Mouse (Mus musculus): ENCODE data around the gene Rab11b. TPM values are rescaled to one million over a fixed set of nuclear protein-coding genes. Genes with fewer than 3 reads are reported as not detected.

Rab11b gene
- total and polyA plus RNA-seq, 3 experiments, result 25.8 to 155 (median 71.0) TPM

- TF ChIP-seq POLR2AphosphoS5 (IDR thresholded peaks at IDR 0.05; ENCODE audit: insufficient replicate concordance, low read depth, low read length), result no peak
- no peak for TF ChIP-seq GATA2 (IDR thresholded peaks at IDR 0.05; ENCODE audit: borderline replicate concordance, low read depth, low read length)
- Histone ChIP-seq H3K4me1 (ENCODE audit: insufficient read depth, low read depth, low read length) (peaks cover 2% of the 10 kb centered on the region; the same call in 1 of the 2 replicates), H3K4me3 (ENCODE audit: low read depth, low read length) (no peak overlapping the region), H3K36me3 (replicated peaks) (no peaks in the 10 kb centered on the region), H3K9me3 (replicated peaks) (no peaks in the 10 kb centered on the region), H3K27me3 (ENCODE audit: insufficient read depth, low read length) (no peaks in the 10 kb centered on the region; the same call in 1 of the 2 replicates)
- ATAC-seq (ENCODE audit: extremely low read depth, insufficient number of reproducible peaks, low FRiP score, poor library complexity, severe bottlenecking), result no peak
- DNase-seq (ENCODE audit: low spot score), result no peak
These were observed 38.9 kb upstream of the Rab11b start for GRCm38 (mm10) chr17:33799277-33799676.

- H3K9me3 ChIP-seq (replicated peaks), result no peaks in the 10 kb centered on the region
- H3K4me3 ChIP-seq (ENCODE audit: low read depth, low read length), result no peak overlapping the region
- no peaks in the 10 kb centered on the region for H3K4me1 ChIP-seq (ENCODE audit: insufficient read depth, low read depth, low read length)
- DNase-seq (ENCODE audit: low spot score) (no peak), ATAC-seq (ENCODE audit: extremely low read depth, insufficient number of reproducible peaks, low FRiP score, poor library complexity, severe bottlenecking) (no peak)
- TF ChIP-seq GATA1 (IDR thresholded peaks at IDR 0.05; ENCODE audit: borderline replicate concordance, low read length) (no peak), POLR2AphosphoS5 (IDR thresholded peaks at IDR 0.05; ENCODE audit: insufficient replicate concordance, low read depth, low read length) (no peak), GATA2 (IDR thresholded peaks at IDR 0.05; ENCODE audit: borderline replicate concordance, low read depth, low read length) (no peak)
- H3K36me3 ChIP-seq (replicated peaks), result no peaks in the 10 kb centered on the region
- peaks cover 2% of the 10 kb centered on the region; the same call in 1 of the 2 replicates for H3K27me3 ChIP-seq (ENCODE audit: insufficient read depth, low read length)
These were observed 38.0 kb upstream of the Rab11b start for GRCm38 (mm10) chr17:33798306-33798705.

GRCm38 (mm10) chr17:33788732-33789131 is 28.4 kb upstream of the Rab11b start:
- ATAC-seq (ENCODE audit: extremely low read depth, insufficient number of reproducible peaks, low FRiP score, poor library complexity, severe bottlenecking), result no peak
- no peaks in the 10 kb centered on the region for H3K9me3 ChIP-seq (replicated peaks)
- no peak for DNase-seq (ENCODE audit: low spot score)
- TF ChIP-seq TAL1 (conservative IDR thresholded peaks at IDR 0.05; ENCODE audit: low read depth, low read length), result no peak
- no peak for TF ChIP-seq GATA1 (IDR thresholded peaks at IDR 0.05; ENCODE audit: borderline replicate concordance, low read length)
- TF ChIP-seq POLR2AphosphoS5 (IDR thresholded peaks at IDR 0.05; ENCODE audit: insufficient replicate concordance, low read depth, low read length), result no peak
- no peak for TF ChIP-seq GATA2 (IDR thresholded peaks at IDR 0.05; ENCODE audit: borderline replicate concordance, low read depth, low read length)
- TF ChIP-seq CTCF (IDR thresholded peaks at IDR 0.05; ENCODE audit: low read depth, low read length), result no peak
- no peak overlapping the region for H3K4me3 ChIP-seq (ENCODE audit: low read depth, low read length)
- no peaks in the 10 kb centered on the region for H3K36me3 ChIP-seq (replicated peaks)
- H3K4me1 ChIP-seq (ENCODE audit: insufficient read depth, low read depth, low read length), result no peaks in the 10 kb centered on the region
- peaks cover 4% of the 10 kb centered on the region; the same call in 1 of the 2 replicates for H3K27me3 ChIP-seq (ENCODE audit: insufficient read depth, low read length)

GRCm38 (mm10) chr17:33786375-33786774 is 26.0 kb upstream of the Rab11b start:
- ATAC-seq (ENCODE audit: extremely low read depth, insufficient number of reproducible peaks, low FRiP score, poor library complexity, severe bottlenecking), result no peak

GRCm38 (mm10) chr17:33784939-33785338 is 24.6 kb upstream of the Rab11b start:
- TF ChIP-seq TAL1 (conservative IDR thresholded peaks at IDR 0.05; ENCODE audit: low read depth, low read length) (no peak), GATA2 (IDR thresholded peaks at IDR 0.05; ENCODE audit: borderline replicate concordance, low read depth, low read length) (no peak), GATA1 (IDR thresholded peaks at IDR 0.05; ENCODE audit: borderline replicate concordance, low read length) (no peak), CTCF (IDR thresholded peaks at IDR 0.05; ENCODE audit: low read depth, low read length) (no peak), POLR2AphosphoS5 (IDR thresholded peaks at IDR 0.05; ENCODE audit: insufficient replicate concordance, low read depth, low read length) (no peak)
- Histone ChIP-seq H3K27me3 (ENCODE audit: insufficient read depth, low read length) (peaks cover 18% of the 10 kb centered on the region), H3K36me3 (replicated peaks) (no peaks in the 10 kb centered on the region), H3K4me3 (ENCODE audit: low read depth, low read length) (no peak overlapping the region), H3K9me3 (replicated peaks) (no peaks in the 10 kb centered on the region), H3K4me1 (ENCODE audit: insufficient read depth, low read depth, low read length) (no peaks in the 10 kb centered on the region)
- no peak for DNase-seq (ENCODE audit: low spot score)
- ATAC-seq (ENCODE audit: extremely low read depth, insufficient number of reproducible peaks, low FRiP score, poor library complexity, severe bottlenecking), result no peak

More at GRCm38 (mm10) chr17:33786375-33786774, 26.0 kb upstream of the Rab11b start:
- DNase-seq (ENCODE audit: low spot score), result no peak
- no peak overlapping the region for H3K4me3 ChIP-seq (ENCODE audit: low read depth, low read length)
- H3K9me3 ChIP-seq (replicated peaks), result no peaks in the 10 kb centered on the region
- H3K27me3 ChIP-seq (ENCODE audit: insufficient read depth, low read length), result peaks cover 12% of the 10 kb centered on the region
- TF ChIP-seq CTCF (IDR thresholded peaks at IDR 0.05; ENCODE audit: low read depth, low read length), result no peak
- no peak for TF ChIP-seq GATA1 (IDR thresholded peaks at IDR 0.05; ENCODE audit: borderline replicate concordance, low read length)
- no peak for TF ChIP-seq GATA2 (IDR thresholded peaks at IDR 0.05; ENCODE audit: borderline replicate concordance, low read depth, low read length)
- no peak for TF ChIP-seq POLR2AphosphoS5 (IDR thresholded peaks at IDR 0.05; ENCODE audit: insufficient replicate concordance, low read depth, low read length)
- no peak for TF ChIP-seq TAL1 (conservative IDR thresholded peaks at IDR 0.05; ENCODE audit: low read depth, low read length)
- H3K36me3 ChIP-seq (replicated peaks), result no peaks in the 10 kb centered on the region
- H3K4me1 ChIP-seq (ENCODE audit: insufficient read depth, low read depth, low read length), result no peaks in the 10 kb centered on the region

- Histone ChIP-seq H3K4me3 (ENCODE audit: low read depth, low read length) (no peak overlapping the region), H3K27me3 (ENCODE audit: insufficient read depth, low read length) (peaks cover 28% of the 10 kb centered on the region), H3K4me1 (ENCODE audit: insufficient read depth, low read depth, low read length) (no peaks in the 10 kb centered on the region), H3K9me3 (replicated peaks) (no peaks in the 10 kb centered on the region), H3K36me3 (replicated peaks) (no peaks in the 10 kb centered on the region)
- TF ChIP-seq POLR2AphosphoS5 (IDR thresholded peaks at IDR 0.05; ENCODE audit: insufficient replicate concordance, low read depth, low read length), result no peak
- no peak for DNase-seq (ENCODE audit: low spot score)
- ATAC-seq (ENCODE audit: extremely low read depth, insufficient number of reproducible peaks, low FRiP score, poor library complexity, severe bottlenecking), result no peak
These were observed 23.1 kb upstream of the Rab11b start for GRCm38 (mm10) chr17:33783408-33783807.

GRCm38 (mm10) chr17:33782067-33782466 is 21.7 kb upstream of the Rab11b start:
- no peak for ATAC-seq (ENCODE audit: extremely low read depth, insufficient number of reproducible peaks, low FRiP score, poor library complexity, severe bottlenecking)
- Histone ChIP-seq H3K36me3 (replicated peaks) (no peaks in the 10 kb centered on the region), H3K4me3 (ENCODE audit: low read depth, low read length) (no peak overlapping the region), H3K27me3 (ENCODE audit: insufficient read depth, low read length) (peaks cover 33% of the 10 kb centered on the region), H3K9me3 (replicated peaks) (no peaks in the 10 kb centered on the region), H3K4me1 (ENCODE audit: insufficient read depth, low read depth, low read length) (no peaks in the 10 kb centered on the region)
- DNase-seq (ENCODE audit: low spot score), result no peak
- no peak for TF ChIP-seq GATA1 (IDR thresholded peaks at IDR 0.05; ENCODE audit: borderline replicate concordance, low read length)
- no peak for TF ChIP-seq CTCF (IDR thresholded peaks at IDR 0.05; ENCODE audit: low read depth, low read length)
- no peak for TF ChIP-seq POLR2AphosphoS5 (IDR thresholded peaks at IDR 0.05; ENCODE audit: insufficient replicate concordance, low read depth, low read length)
- no peak for TF ChIP-seq GATA2 (IDR thresholded peaks at IDR 0.05; ENCODE audit: borderline replicate concordance, low read depth, low read length)
- no peak for TF ChIP-seq TAL1 (conservative IDR thresholded peaks at IDR 0.05; ENCODE audit: low read depth, low read length)
